ENCODE assay signal across 1 mouse cellular context in genomic region chr7:143500912-143501311, GRCm38 (mm10).
TF ChIP-seq lines count a peak whose summit lies in the region.

No protein-coding gene starts in this region.

TF ChIP-seq in MEL, 35 proteins besides CTCF, POLR2A, EP300 and RAD21 (continued from another document):
- TF ChIP-seq E2F4 (IDR thresholded peaks at IDR 0.05; ENCODE audit: borderline replicate concordance, low read depth, low read length) (no peak), POLR2AphosphoS2 (IDR thresholded peaks at IDR 0.05; ENCODE audit: low read length) (peak; percentile 56; the same call in 1 of the 2 replicates), MYB (IDR thresholded peaks at IDR 0.05; ENCODE audit: low read depth, low read length) (no peak), ETS1 (IDR thresholded peaks at IDR 0.05; ENCODE audit: low read depth, low read length) (0 out of 2 replicates have a peak, but pooled peaks have one; percentile 42), ZNF384 (IDR thresholded peaks at IDR 0.05; ENCODE audit: low read depth, low read length) (peak; percentile 86), MEF2A (IDR thresholded peaks at IDR 0.05; ENCODE audit: extremely low read depth, insufficient replicate concordance, low read depth, low read length, poor library complexity, severe bottlenecking) (no peak), TCF12 (IDR thresholded peaks at IDR 0.05; ENCODE audit: low read depth, low read length) (no peak), ELF1 (IDR thresholded peaks at IDR 0.05; ENCODE audit: low read depth, low read length) (peak; percentile 34; the same call in 1 of the 2 replicates), TAL1 (IDR thresholded peaks at IDR 0.05; ENCODE audit: low read length) (no peak), ZMIZ1 (IDR thresholded peaks at IDR 0.05; ENCODE audit: low read depth, low read length) (no peak), NELFE (IDR thresholded peaks at IDR 0.05; ENCODE audit: low read depth, low read length) (peak; percentile 45)
